14 mouse cellular contexts compared by ENCODE assay signal in the genomic region with DNA sequence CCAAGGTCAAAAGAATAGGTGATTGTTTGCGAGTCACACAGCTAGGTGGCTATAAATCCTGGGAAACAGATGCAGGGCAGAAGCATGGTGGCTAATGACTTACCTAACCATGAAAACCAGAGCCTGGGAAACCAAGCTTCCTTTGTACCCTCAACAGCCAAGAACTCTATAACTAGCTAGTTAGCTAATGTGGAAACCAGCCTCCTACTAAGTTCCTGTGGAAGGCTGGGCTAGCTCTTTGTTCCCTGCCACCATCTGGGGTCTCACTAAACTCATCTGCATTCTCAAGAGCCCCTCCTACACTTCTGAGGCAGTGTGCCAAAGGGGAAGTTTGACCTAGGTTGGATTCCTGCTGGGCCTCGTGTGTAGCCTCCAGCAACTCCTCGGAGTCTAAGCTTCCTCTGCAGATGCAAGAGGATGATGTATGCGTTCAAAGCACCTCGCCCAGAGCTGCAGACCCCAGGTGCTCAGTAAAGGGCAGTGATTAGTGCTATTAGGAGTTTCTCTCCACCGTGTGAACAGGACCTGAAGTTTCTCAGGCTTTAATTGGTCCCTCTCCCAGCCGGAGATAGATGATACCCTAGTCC.
DNase-seq lines count a peak whose midpoint lies in the region; ATAC-seq lines count a peak whose summit lies in the region.
"Had no signal": no experiment of that assay in that cellular context is flagged by ENCODE, and none has a peak within 500 bp of the region (broad histone marks: within the 10 kb centered on the region; RNA-seq: fewer than 3 reads in every experiment).

No protein-coding gene starts in this region.

- H3K4me1 ChIP-seq in lung, embryonic 16.5 days (replicated peaks; ENCODE audit: control insufficient read depth, insufficient read depth, low read length), result peaks cover 11% of the 10 kb centered on the region
- peaks cover 33% of the 10 kb centered on the region for H3K4me1 ChIP-seq in forebrain, embryonic 13.5 days
- H3K4me1 ChIP-seq in limb, embryonic 11.5 days (ENCODE audit: control insufficient read depth, insufficient read depth, low read length), result peaks cover 10% of the 10 kb centered on the region
- H3K4me1 ChIP-seq in neural tube, embryonic 13.5 days (replicated peaks), result peaks cover 36% of the 10 kb centered on the region
- H3K4me1 ChIP-seq in intestine, embryonic 15.5 days (replicated peaks), result peaks cover 2% of the 10 kb centered on the region; the same call in 1 of the 2 replicates
- no peaks in the 10 kb centered on the region for H3K4me1 ChIP-seq in heart, embryonic 10.5 days
- H3K4me1 ChIP-seq: liver, embryonic 15.5 days had no signal

- peak; percentile 19; the same call in 1 of the 2 replicates for ATAC-seq in lung, embryonic 16.5 days (ENCODE audit: low read depth)
- peak; percentile 54; the same call in 1 of the 2 replicates for ATAC-seq in forebrain, embryonic 13.5 days
- peak; percentile 58 for ATAC-seq in limb, embryonic 11.5 days (ENCODE audit: insufficient number of reproducible peaks, low FRiP score, low TSS enrichment, low read depth)
- ATAC-seq in neural tube, embryonic 13.5 days (ENCODE audit: low read depth), result peak; percentile 29; the same call in 1 of the 2 replicates
- ATAC-seq in intestine, embryonic 15.5 days, result no peak
- ATAC-seq: activated CD4-positive, CD25-positive, alpha-beta regulatory T cell, adult 4 months had no signal

- no peak overlapping the region for H3K4me2 ChIP-seq in lung, embryonic 16.5 days (ENCODE audit: low read depth, low read length)
- H3K4me2 ChIP-seq in forebrain, embryonic 13.5 days, result no peak overlapping the region
- no peak overlapping the region for H3K4me2 ChIP-seq in limb, embryonic 11.5 days (ENCODE audit: low read depth, severe bottlenecking)
- no peak overlapping the region for H3K4me2 ChIP-seq in neural tube, embryonic 13.5 days
- no peak overlapping the region for H3K4me2 ChIP-seq in intestine, embryonic 15.5 days (replicated peaks)
- H3K4me2 ChIP-seq: liver, embryonic 15.5 days had no signal

- WGBS in lung, embryonic 16.5 days, result 52% methylated on average over 7 of the region's 7 CpGs
- WGBS in forebrain, embryonic 13.5 days, result 32% methylated on average over 7 of the region's 7 CpGs
- WGBS in limb, embryonic 11.5 days, result 16% methylated on average over 7 of the region's 7 CpGs
- 9% methylated on average over 7 of the region's 7 CpGs for WGBS in neural tube, embryonic 13.5 days
- WGBS in intestine, embryonic 15.5 days, result 47% methylated on average over 7 of the region's 7 CpGs
- 62% methylated on average over 7 of the region's 7 CpGs for WGBS in heart, embryonic 10.5 days

- H3K27me3 ChIP-seq in lung, embryonic 16.5 days (ENCODE audit: control insufficient read depth, insufficient read depth, low read depth, low read length), result no peaks in the 10 kb centered on the region
- H3K27me3 ChIP-seq in forebrain, embryonic 13.5 days, result no peaks in the 10 kb centered on the region
- no peaks in the 10 kb centered on the region for H3K27me3 ChIP-seq in limb, embryonic 11.5 days (ENCODE audit: control insufficient read depth, insufficient read depth, low read length)
- H3K27me3 ChIP-seq in neural tube, embryonic 13.5 days, result no peaks in the 10 kb centered on the region
- no peaks in the 10 kb centered on the region for H3K27me3 ChIP-seq in intestine, embryonic 15.5 days (replicated peaks)
- no peaks in the 10 kb centered on the region for H3K27me3 ChIP-seq in heart, embryonic 10.5 days (ENCODE audit: insufficient read depth, poor library complexity, severe bottlenecking)
- H3K27me3 ChIP-seq: CH12.LX; liver, embryonic 15.5 days had no signal

- no peak overlapping the region; the same call in 1 of the 2 replicates for H3K9ac ChIP-seq in lung, embryonic 16.5 days (ENCODE audit: low read length)
- no peak overlapping the region for H3K9ac ChIP-seq in forebrain, embryonic 13.5 days
- no peak overlapping the region for H3K9ac ChIP-seq in limb, embryonic 11.5 days (ENCODE audit: low read length)
- no peak overlapping the region for H3K9ac ChIP-seq in neural tube, embryonic 13.5 days
- H3K9ac ChIP-seq in intestine, embryonic 15.5 days, result no peak overlapping the region
- H3K9ac ChIP-seq: liver, embryonic 15.5 days had no signal

- no peaks in the 10 kb centered on the region for H3K9me3 ChIP-seq in lung, embryonic 16.5 days (ENCODE audit: control insufficient read depth, low read length)
- H3K9me3 ChIP-seq in forebrain, embryonic 13.5 days (replicated peaks), result no peaks in the 10 kb centered on the region
- H3K9me3 ChIP-seq in limb, embryonic 11.5 days (ENCODE audit: control insufficient read depth, low read length), result no peaks in the 10 kb centered on the region
- no peaks in the 10 kb centered on the region for H3K9me3 ChIP-seq in neural tube, embryonic 13.5 days
- H3K9me3 ChIP-seq in intestine, embryonic 15.5 days, result no peaks in the 10 kb centered on the region
- no peaks in the 10 kb centered on the region for H3K9me3 ChIP-seq in heart, embryonic 10.5 days
- H3K9me3 ChIP-seq: liver, embryonic 15.5 days had no signal

- DNase-seq in lung, adult 18-20 months, result no peak
- DNase-seq in limb, embryonic 11.5 days (ENCODE audit: low spot score), result peak; percentile 53
- DNase-seq in thymus, postnatal 25 days, result no peak
- no peak for DNase-seq in heart, embryonic 10.5 days (ENCODE audit: low spot score)
- DNase-seq: cerebellum, postnatal 36 days had no signal

- H3K4me3 ChIP-seq in lung, embryonic 16.5 days (ENCODE audit: low read length), result no peak overlapping the region
- no peak overlapping the region for H3K4me3 ChIP-seq in forebrain, embryonic 13.5 days
- H3K4me3 ChIP-seq in limb, embryonic 11.5 days (ENCODE audit: low read depth, low read length), result no peak overlapping the region
- no peak overlapping the region for H3K4me3 ChIP-seq in neural tube, embryonic 13.5 days
- H3K4me3 ChIP-seq in intestine, embryonic 15.5 days (replicated peaks), result no peak overlapping the region
- H3K4me3 ChIP-seq in heart, embryonic 10.5 days, result no peak overlapping the region
- H3K4me3 ChIP-seq: liver, embryonic 15.5 days; myocyte had no signal

- H3K36me3 ChIP-seq in lung, embryonic 16.5 days (ENCODE audit: control insufficient read depth, insufficient read depth, low read length), result peaks cover 10% of the 10 kb centered on the region; the same call in 1 of the 2 replicates
- H3K36me3 ChIP-seq in forebrain, embryonic 13.5 days (ENCODE audit: poor library complexity, severe bottlenecking), result peaks cover 59% of the 10 kb centered on the region
- peaks cover 3% of the 10 kb centered on the region for H3K36me3 ChIP-seq in limb, embryonic 11.5 days (ENCODE audit: control insufficient read depth, insufficient read depth, low read length)
- peaks cover 32% of the 10 kb centered on the region for H3K36me3 ChIP-seq in neural tube, embryonic 13.5 days
- no peaks in the 10 kb centered on the region; the same call in 1 of the 2 replicates for H3K36me3 ChIP-seq in intestine, embryonic 15.5 days
- H3K36me3 ChIP-seq in heart, embryonic 10.5 days, result peaks cover 24% of the 10 kb centered on the region
- H3K36me3 ChIP-seq: liver, embryonic 15.5 days had no signal

- H3K27ac ChIP-seq in lung, embryonic 16.5 days (ENCODE audit: low read length), result no peak overlapping the region
- H3K27ac ChIP-seq in forebrain, embryonic 13.5 days, result peak overlapping the region; percentile 75
- H3K27ac ChIP-seq in limb, embryonic 11.5 days (replicated peaks; ENCODE audit: low read depth, low read length), result peak overlapping the region; percentile 61; the same call in 1 of the 2 replicates
- peak overlapping the region; percentile 76 for H3K27ac ChIP-seq in neural tube, embryonic 13.5 days (replicated peaks)
- H3K27ac ChIP-seq in intestine, embryonic 15.5 days, result no peak overlapping the region
- no peak overlapping the region for H3K27ac ChIP-seq in heart, embryonic 10.5 days
- H3K27ac ChIP-seq: liver, embryonic 15.5 days; stomach, postnatal 0 days had no signal

Comparison
In these comparisons a context has a peak if more than half of its experiments do, and no peak if none do; other contexts are left out.
1. H3K27ac ChIP-seq: peak in forebrain, embryonic 13.5 days (single experiment), limb, embryonic 11.5 days (single experiment) and neural tube, embryonic 13.5 days (single experiment); none in lung, embryonic 16.5 days (single experiment), intestine, embryonic 15.5 days (single experiment) and heart, embryonic 10.5 days (single experiment).